Mouse (Mus musculus): ENCODE results near the gene Ky.

Ky gene

GRCm38 (mm10) chr9:102505700-102506585 lies at the start of gene Ky:
Ky (plus strand) TSS chr9:102505750.
- DNase-seq (ENCODE audit: low read depth): no peak

GRCm38 (mm10) chr9:102462251-102462650 lies 43.3 kb upstream of the Ky start:
- no peak for DNase-seq (ENCODE audit: low read depth)

GRCm38 (mm10) chr9:102465044-102465443 lies 40.5 kb upstream of the Ky start:
- no peak for DNase-seq (ENCODE audit: low read depth)

- DNase-seq (ENCODE audit: low read depth): no peak
These were observed 39.8 kb upstream of the Ky start for GRCm38 (mm10) chr9:102465726-102466125.

GRCm38 (mm10) chr9:102470076-102470819 lies 35.3 kb upstream of the Ky start:
- DNase-seq (ENCODE audit: low read depth): no peak

- peak; percentile 71 for DNase-seq (ENCODE audit: low read depth)
These were observed 27.6 kb upstream of the Ky start for GRCm38 (mm10) chr9:102477767-102478450.

GRCm38 (mm10) chr9:102478451-102478835 lies 27.1 kb upstream of the Ky start:
- DNase-seq (ENCODE audit: low read depth): no peak

GRCm38 (mm10) chr9:102479022-102479421 lies 26.5 kb upstream of the Ky start:
- DNase-seq (ENCODE audit: low read depth): peak; percentile 63

- DNase-seq (ENCODE audit: low read depth): no peak
These were observed 13.3 kb upstream of the Ky start for GRCm38 (mm10) chr9:102492031-102492795.

- DNase-seq (ENCODE audit: low read depth): peak; percentile 5
These were observed 12.5 kb upstream of the Ky start for GRCm38 (mm10) chr9:102493044-102493443.

GRCm38 (mm10) chr9:102493916-102494315 lies 11.6 kb upstream of the Ky start:
- no peak for DNase-seq (ENCODE audit: low read depth)

GRCm38 (mm10) chr9:102494454-102494853 lies 11.1 kb upstream of the Ky start:
- no peak for DNase-seq (ENCODE audit: low read depth)

GRCm38 (mm10) chr9:102495266-102495665 lies 10.3 kb upstream of the Ky start:
- DNase-seq (ENCODE audit: low read depth): no peak

- no peak for DNase-seq (ENCODE audit: low read depth)
These were observed 9.0 kb upstream of the Ky start for GRCm38 (mm10) chr9:102496481-102497041.

GRCm38 (mm10) chr9:102497089-102497690 lies 8.4 kb upstream of the Ky start:
- DNase-seq (ENCODE audit: low read depth): no peak

GRCm38 (mm10) chr9:102497833-102498430 lies 7.6 kb upstream of the Ky start:
- DNase-seq (ENCODE audit: low read depth): no peak

- no peak for DNase-seq (ENCODE audit: low read depth)
These were observed 6.8 kb upstream of the Ky start for GRCm38 (mm10) chr9:102498701-102499100.

- DNase-seq (ENCODE audit: low read depth): no peak
These were observed 6.3 kb upstream of the Ky start for GRCm38 (mm10) chr9:102499266-102499665.

- no peak for DNase-seq (ENCODE audit: low read depth)
These were observed 5.8 kb upstream of the Ky start for GRCm38 (mm10) chr9:102499746-102500145.

GRCm38 (mm10) chr9:102501113-102501512 lies 4.4 kb upstream of the Ky start:
- no peak for DNase-seq (ENCODE audit: low read depth)
